Mouse (Mus musculus) neural tube, embryonic 12.5 days (tissue): ENCODE data around the gene AI661453. TPM values are rescaled to one million over a fixed set of nuclear protein-coding genes. Genes with fewer than 3 reads are reported as not detected.

ENCODE experiments used
- ATAC-seq: fragments of 200-750 bp; cut with Nextera tagmentation; 2 replicates; pipeline ENCODE4 v1.8.0; 2017; ENCODE audit warnings: low read depth, mild to moderate bottlenecking, moderate TSS enrichment, moderate library complexity; ENCODE audit not compliant: low FRiP score
- H3K27ac ChIP-seq: fragments of 300-500 bp; sonication (generic); 2 replicates; pipeline ENCODE4 v1.5.1; 2016
- H3K27me3 ChIP-seq: fragments of 300-500 bp; sonication (generic); replicated peaks from 2 replicates; pipeline ENCODE4 v1.6.1; 2016; ENCODE audit warnings: mild to moderate bottlenecking
- H3K36me3 ChIP-seq: fragments of 300-500 bp; sonication (generic); 2 replicates; pipeline ENCODE4 v1.6.1; 2016; ENCODE audit warnings: mild to moderate bottlenecking
- H3K4me1 ChIP-seq: fragments of 300-500 bp; sonication (generic); 2 replicates; pipeline ENCODE4 v1.6.1; 2016
- H3K4me2 ChIP-seq: fragments of 300-500 bp; sonication (generic); replicated peaks from 2 replicates; pipeline ENCODE4 v1.6.1; 2016; ENCODE audit warnings: mild to moderate bottlenecking
- H3K4me3 ChIP-seq: fragments of 300-500 bp; sonication (generic); 2 replicates; pipeline ENCODE4 v1.5.1; 2016
- H3K9ac ChIP-seq: fragments of 300-500 bp; sonication (generic); 2 replicates; pipeline ENCODE4 v1.6.1; 2016; ENCODE audit warnings: mild to moderate bottlenecking
- H3K9me3 ChIP-seq: fragments of 300-500 bp; sonication (generic); 2 replicates; pipeline ENCODE4 v1.6.1; 2016; ENCODE audit warnings: mild to moderate bottlenecking
- WGBS: fragments of 180-500 bp; shearing (Covaris S2); methylation state at CpG from one replicate; pipeline ENCODE4 v1.1.7; 2016; 5-methylcytosine and 5-hydroxymethylcytosine counted together
- polyA plus RNA-seq: library from polyadenylated mRNA; unstranded; fragments of >200 nt; fragmentation: Nextera tagmentation; extraction: Ambion mirVana; gene quantifications from 2 replicates; pipeline ENCODE4 v1.2.1, GENCODE M21; 2016

Gene AI661453
- polyA plus RNA-seq, 1 experiment from 2014 or later: 0.14 TPM

- no peak overlapping the region for H3K9ac ChIP-seq
- no peak for ATAC-seq
- H3K27me3 ChIP-seq: peaks cover 17% of the 10 kb centered on the region
These were observed 25.3 kb downstream of the AI661453 start for GRCm38 (mm10) chr17:47461688-47462087.

DNA sequence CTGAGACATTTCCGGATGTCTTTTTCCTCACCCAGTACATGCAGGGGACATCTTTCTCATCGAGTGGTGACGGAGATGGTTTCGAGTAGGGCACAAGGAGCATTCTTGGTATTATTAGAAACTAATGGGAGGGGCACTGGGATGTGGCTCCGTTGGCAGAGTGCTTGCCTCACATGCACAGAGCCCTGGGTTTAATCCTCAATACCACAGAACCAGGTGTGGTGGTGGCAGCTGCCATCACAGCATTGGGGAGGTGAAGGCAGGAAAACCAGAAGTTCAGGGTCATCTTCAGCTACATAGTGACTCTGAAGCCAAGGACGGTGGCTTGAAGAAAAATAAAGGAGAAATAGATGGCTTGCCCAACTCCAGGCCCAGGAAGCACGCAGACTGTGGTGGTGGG, 25.8 kb downstream of the AI661453 start:
- no peak overlapping the region for H3K27ac ChIP-seq
- no peak overlapping the region for H3K9ac ChIP-seq
- peaks cover 23% of the 10 kb centered on the region for H3K27me3 ChIP-seq
- no peaks in the 10 kb centered on the region for H3K9me3 ChIP-seq
- H3K36me3 ChIP-seq: no peaks in the 10 kb centered on the region
- no peak for ATAC-seq
- H3K4me2 ChIP-seq: no peak overlapping the region
- H3K4me1 ChIP-seq: peaks cover 3% of the 10 kb centered on the region; the same call in 1 of the 2 replicates
- no peak overlapping the region for H3K4me3 ChIP-seq
- WGBS: 85% methylated on average over 7 of the region's 7 CpGs

More at GRCm38 (mm10) chr17:47461688-47462087, 25.3 kb downstream of the AI661453 start:
- Histone ChIP-seq H3K9me3 (no peaks in the 10 kb centered on the region), H3K4me3 (no peak overlapping the region), H3K4me2 (no peak overlapping the region), H3K27ac (no peak overlapping the region), H3K4me1 (peaks cover 3% of the 10 kb centered on the region; the same call in 1 of the 2 replicates), H3K36me3 (no peaks in the 10 kb centered on the region)
- WGBS: 79% methylated on average over 3 of the region's 3 CpGs

DNA sequence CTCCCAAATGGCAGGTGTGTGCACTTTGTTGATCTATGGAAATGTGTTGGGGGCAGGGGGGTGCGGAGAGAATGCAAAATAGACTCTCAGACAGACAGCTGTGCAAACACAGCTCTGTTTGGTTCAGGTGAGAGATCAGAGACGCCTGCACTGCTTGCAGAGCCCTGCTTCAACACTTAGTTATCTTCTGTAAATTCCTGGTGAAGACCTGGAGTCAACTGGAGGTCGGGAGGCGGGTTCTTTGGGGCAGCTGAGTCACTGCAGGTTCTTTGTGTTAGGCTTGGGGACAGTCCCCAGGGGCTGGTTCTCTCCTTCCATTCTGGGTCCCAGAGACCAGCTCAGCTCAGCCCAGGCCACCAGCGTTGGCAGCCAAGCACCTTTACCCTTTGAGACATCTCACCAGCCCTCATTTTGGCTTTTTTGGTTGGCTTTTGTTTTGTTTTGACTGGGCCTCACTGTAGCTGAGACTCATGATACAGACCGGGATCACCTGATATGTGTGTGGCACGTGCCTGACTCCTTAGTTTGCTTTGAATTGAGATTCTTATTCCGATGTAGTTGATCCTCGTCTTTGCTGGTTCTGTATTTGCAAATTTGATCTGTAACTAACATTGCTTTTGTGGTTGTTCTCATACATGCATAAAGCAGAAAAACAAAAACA, 26.4 kb downstream of the AI661453 start:
- Histone ChIP-seq H3K36me3 (no peaks in the 10 kb centered on the region), H3K27ac (no peak overlapping the region), H3K9me3 (no peaks in the 10 kb centered on the region), H3K4me3 (no peak overlapping the region), H3K27me3 (peaks cover 29% of the 10 kb centered on the region), H3K4me1 (peaks cover 3% of the 10 kb centered on the region; the same call in 1 of the 2 replicates), H3K9ac (no peak overlapping the region), H3K4me2 (no peak overlapping the region)
- no peak for ATAC-seq
- 50% methylated on average over 9 of the region's 9 CpGs for WGBS

GRCm38 (mm10) chr17:47464248-47464965, 28.0 kb downstream of the AI661453 start:
- H3K36me3 ChIP-seq: no peaks in the 10 kb centered on the region
- H3K9me3 ChIP-seq: no peaks in the 10 kb centered on the region
- H3K4me1 ChIP-seq: peaks cover 3% of the 10 kb centered on the region; the same call in 1 of the 2 replicates
- no peak for ATAC-seq
- 42% methylated on average over 12 of the region's 12 CpGs for WGBS
- peaks cover 45% of the 10 kb centered on the region for H3K27me3 ChIP-seq
- no peak overlapping the region for H3K9ac ChIP-seq
- H3K4me2 ChIP-seq: no peak overlapping the region
- no peak overlapping the region for H3K27ac ChIP-seq
- H3K4me3 ChIP-seq: no peak overlapping the region

- Histone ChIP-seq H3K27me3 (peaks cover 46% of the 10 kb centered on the region), H3K27ac (no peak overlapping the region), H3K4me3 (no peak overlapping the region), H3K9ac (no peak overlapping the region), H3K4me2 (no peak overlapping the region), H3K9me3 (no peaks in the 10 kb centered on the region), H3K4me1 (peaks cover 3% of the 10 kb centered on the region; the same call in 1 of the 2 replicates), H3K36me3 (no peaks in the 10 kb centered on the region)
- ATAC-seq: no peak
- whole genome bisulfite sequencing: 85% methylated on average over 11 of the region's 11 CpGs
These were observed 28.6 kb downstream of the AI661453 start for GRCm38 (mm10) chr17:47465016-47465415.

DNA sequence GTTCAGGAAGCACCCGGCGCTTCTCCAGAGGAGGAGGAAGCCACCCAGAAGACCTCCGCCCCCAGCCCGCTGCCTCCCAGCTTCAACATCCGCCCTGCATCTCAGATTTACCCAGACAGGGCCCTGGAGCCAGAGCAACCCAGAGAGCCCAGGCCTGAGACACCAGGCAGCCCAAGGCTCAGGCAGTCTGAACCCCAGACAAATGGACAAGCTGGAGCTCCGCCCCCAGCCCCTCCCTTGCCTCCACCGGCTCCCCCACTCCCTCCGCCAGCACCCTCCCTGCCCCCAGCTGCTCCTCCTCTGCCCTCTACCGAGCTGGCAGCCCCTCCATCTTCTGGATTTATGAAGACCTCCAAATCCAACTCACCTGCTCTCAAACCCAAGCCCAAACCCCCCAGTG, 29.9 kb downstream of the AI661453 start:
- no peak overlapping the region for H3K27ac ChIP-seq
- 29% methylated on average over 9 of the region's 9 CpGs for WGBS
- peaks cover 3% of the 10 kb centered on the region; the same call in 1 of the 2 replicates for H3K4me1 ChIP-seq
- H3K9me3 ChIP-seq: no peaks in the 10 kb centered on the region
- H3K4me3 ChIP-seq: no peak overlapping the region
- peaks cover 46% of the 10 kb centered on the region for H3K27me3 ChIP-seq
- ATAC-seq: no peak
- no peaks in the 10 kb centered on the region for H3K36me3 ChIP-seq
- no peak overlapping the region for H3K9ac ChIP-seq
- H3K4me2 ChIP-seq: 0 out of 2 replicates have a peak overlapping the region, but pooled peaks have one; percentile 5

DNA sequence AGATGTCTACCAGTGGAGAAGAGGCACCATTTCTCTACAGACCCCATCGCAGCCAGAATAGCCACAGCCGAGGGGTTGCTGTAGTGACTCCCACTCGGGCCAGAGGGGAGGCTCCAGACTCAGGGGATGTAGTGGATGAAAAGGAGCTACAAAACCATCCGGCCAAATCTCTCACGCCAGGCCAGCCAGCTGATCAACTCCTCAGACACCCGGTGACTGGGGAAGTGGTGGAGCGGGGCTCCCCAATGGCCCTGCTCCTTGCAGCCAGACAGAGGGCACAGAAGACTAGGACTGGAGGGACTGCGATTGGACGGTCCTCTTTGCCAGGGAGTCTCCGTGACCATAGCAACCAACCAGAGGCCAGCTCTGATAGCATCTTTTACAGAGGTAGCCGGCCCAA, 31.2 kb downstream of the AI661453 start:
- H3K9me3 ChIP-seq: no peaks in the 10 kb centered on the region
- H3K9ac ChIP-seq: no peak overlapping the region
- no peaks in the 10 kb centered on the region for H3K36me3 ChIP-seq
- 60% methylated on average over 11 of the region's 11 CpGs for WGBS
- ATAC-seq: no peak
- H3K27ac ChIP-seq: no peak overlapping the region
- H3K4me3 ChIP-seq: peak overlapping the region; percentile 17; the same call in 1 of the 2 replicates
- peaks cover under 1% of the 10 kb centered on the region; the same call in 1 of the 2 replicates for H3K4me1 ChIP-seq
- H3K27me3 ChIP-seq: peaks cover 46% of the 10 kb centered on the region
- peak overlapping the region; percentile 46; the same call in 1 of the 2 replicates for H3K4me2 ChIP-seq

- Histone ChIP-seq H3K27ac (no peak overlapping the region), H3K4me3 (peak overlapping the region; percentile 17; the same call in 1 of the 2 replicates), H3K27me3 (peaks cover 46% of the 10 kb centered on the region), H3K4me2 (peak overlapping the region; percentile 46), H3K9me3 (no peaks in the 10 kb centered on the region), H3K36me3 (no peaks in the 10 kb centered on the region), H3K4me1 (no peaks in the 10 kb centered on the region; the same call in 1 of the 2 replicates), H3K9ac (peak overlapping the region; percentile 36; the same call in 1 of the 2 replicates)
- WGBS: 11% methylated on average over 14 of the region's 14 CpGs
- ATAC-seq: no peak
These were observed 31.6 kb downstream of the AI661453 start for GRCm38 (mm10) chr17:47468063-47468462.

DNA sequence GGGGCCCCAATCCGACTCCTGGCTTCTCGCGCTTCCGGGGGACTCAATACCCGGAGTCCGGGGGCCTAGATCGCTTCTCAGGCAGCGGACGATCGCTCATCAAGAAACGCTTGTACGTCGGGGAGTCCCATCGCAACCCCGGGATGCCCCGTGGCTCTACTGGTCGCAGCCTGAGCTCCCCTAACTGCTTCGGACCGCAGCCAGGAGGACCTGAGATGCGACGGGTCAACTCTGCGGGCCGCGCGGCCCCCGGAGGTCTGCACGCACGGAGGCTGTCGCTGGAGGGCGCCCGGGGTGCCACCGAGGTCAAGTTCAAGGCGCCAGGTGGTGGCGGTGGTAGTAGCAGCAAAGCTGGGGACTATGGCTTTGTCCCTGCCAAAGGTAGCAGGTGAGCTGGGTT, 32.1 kb downstream of the AI661453 start:
- H3K27ac ChIP-seq: no peak overlapping the region
- no peaks in the 10 kb centered on the region; the same call in 1 of the 2 replicates for H3K4me1 ChIP-seq
- peak overlapping the region; percentile 46 for H3K4me2 ChIP-seq
- ATAC-seq: no peak
- no peaks in the 10 kb centered on the region for H3K36me3 ChIP-seq
- H3K9ac ChIP-seq: peak overlapping the region; percentile 36; the same call in 1 of the 2 replicates
- peak overlapping the region; percentile 17; the same call in 1 of the 2 replicates for H3K4me3 ChIP-seq
- no peaks in the 10 kb centered on the region for H3K9me3 ChIP-seq
- peaks cover 46% of the 10 kb centered on the region for H3K27me3 ChIP-seq
- 4% methylated on average over 34 of the region's 34 CpGs for WGBS

GRCm38 (mm10) chr17:47469642-47470041, 33.2 kb downstream of the AI661453 start:
- Histone ChIP-seq H3K9ac (no peak overlapping the region), H3K27me3 (peaks cover 46% of the 10 kb centered on the region), H3K27ac (no peak overlapping the region), H3K9me3 (no peaks in the 10 kb centered on the region), H3K4me2 (no peak overlapping the region), H3K4me3 (no peak overlapping the region), H3K36me3 (no peaks in the 10 kb centered on the region), H3K4me1 (no peaks in the 10 kb centered on the region; the same call in 1 of the 2 replicates)
- WGBS: 85% methylated on average over 4 of the region's 4 CpGs
- ATAC-seq: no peak

- no peak for ATAC-seq
- Histone ChIP-seq H3K4me2 (no peak overlapping the region), H3K9ac (no peak overlapping the region), H3K4me1 (no peaks in the 10 kb centered on the region; the same call in 1 of the 2 replicates), H3K27ac (no peak overlapping the region), H3K36me3 (no peaks in the 10 kb centered on the region), H3K4me3 (no peak overlapping the region), H3K27me3 (peaks cover 44% of the 10 kb centered on the region), H3K9me3 (no peaks in the 10 kb centered on the region)
- 90% methylated on average over 4 of the region's 4 CpGs for WGBS
These were observed 33.7 kb downstream of the AI661453 start for GRCm38 (mm10) chr17:47470121-47470520.

DNA sequence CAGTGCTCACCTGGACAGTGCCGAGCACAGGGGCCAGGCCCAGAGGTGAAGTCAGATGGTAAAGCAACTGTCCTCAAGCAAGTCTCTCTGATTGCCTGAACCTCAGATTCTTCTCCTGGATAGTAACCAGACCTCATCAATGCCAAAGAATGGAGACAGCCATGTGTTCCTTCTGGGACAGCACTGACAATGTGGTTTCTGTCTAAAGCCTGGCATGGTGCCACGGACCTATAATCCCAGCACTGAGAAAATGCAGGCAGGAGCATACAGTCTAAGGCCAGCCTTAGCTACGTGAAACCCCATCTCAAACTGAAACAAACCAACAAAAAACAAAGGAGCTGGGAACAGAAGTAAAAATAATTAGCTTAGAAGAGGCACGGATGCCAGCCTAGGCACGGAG, 34.3 kb downstream of the AI661453 start:
- no peaks in the 10 kb centered on the region for H3K36me3 ChIP-seq
- no peak overlapping the region for H3K4me2 ChIP-seq
- H3K4me3 ChIP-seq: no peak overlapping the region
- no peak overlapping the region for H3K27ac ChIP-seq
- H3K27me3 ChIP-seq: peaks cover 38% of the 10 kb centered on the region
- WGBS: 73% methylated on average over 5 of the region's 5 CpGs
- H3K9me3 ChIP-seq: no peaks in the 10 kb centered on the region
- H3K4me1 ChIP-seq: no peaks in the 10 kb centered on the region; the same call in 1 of the 2 replicates
- no peak overlapping the region for H3K9ac ChIP-seq
- no peak for ATAC-seq
